In genomic region chr4:57974400-57975117, GRCm38 (mm10) we compare ENCODE assay signal across 21 mouse cellular contexts. TPM values are rescaled to one million over a fixed set of nuclear protein-coding genes. Genes with fewer than 3 reads are reported as not detected.
"Had no signal": no experiment of that assay in that cellular context is flagged by ENCODE, and none has a peak within 500 bp of the region (broad histone marks: within the 10 kb centered on the region; RNA-seq: fewer than 3 reads in every experiment).

No protein-coding gene starts in this region.

- H3K4me1 ChIP-seq: midbrain, embryonic 10.5 days; midbrain, embryonic 13.5 days; neural tube, embryonic 13.5 days; neural tube, embryonic 15.5 days had no signal

- H3K4me3 ChIP-seq: midbrain, embryonic 10.5 days; midbrain, embryonic 13.5 days; myocyte; neural tube, embryonic 13.5 days; neural tube, embryonic 15.5 days had no signal

- H3K9ac ChIP-seq: lung, embryonic 14.5 days; midbrain, embryonic 13.5 days; neural tube, embryonic 13.5 days; neural tube, embryonic 15.5 days had no signal

- H3K27me3 ChIP-seq: midbrain, embryonic 13.5 days; neural tube, embryonic 13.5 days; neural tube, embryonic 15.5 days had no signal

- DNase-seq: lung, adult 18-20 months; lung, embryonic 14.5 days; lung, postnatal 10 days; lung, postnatal 4 days; right cerebral cortex, postnatal 14 days; spleen, adult 18-20 months; thymus, adult 18-20 months; thymus, postnatal 14 days; thymus, postnatal 36 days had no signal

- H3K9me3 ChIP-seq: midbrain, embryonic 10.5 days; midbrain, embryonic 13.5 days; neural tube, embryonic 13.5 days; neural tube, embryonic 15.5 days had no signal

- H3K27ac ChIP-seq: midbrain, embryonic 10.5 days; midbrain, embryonic 13.5 days; neural tube, embryonic 13.5 days; neural tube, embryonic 15.5 days had no signal

- H3K4me2 ChIP-seq: lung, embryonic 14.5 days; midbrain, embryonic 13.5 days; neural tube, embryonic 13.5 days; neural tube, embryonic 15.5 days had no signal

- ATAC-seq: midbrain, embryonic 13.5 days; midbrain, embryonic 16.5 days had no signal

- H3K36me3 ChIP-seq: midbrain, embryonic 10.5 days; midbrain, embryonic 13.5 days; neural tube, embryonic 13.5 days; neural tube, embryonic 15.5 days had no signal

RNA-seq across cellular contexts. Expression of gene Txndc8, which starts 34.4 kb away (rescaled TPM):
- polyA plus RNA-seq: liver, embryonic 16.5 days; lung, embryonic 14.5 days; lung, embryonic 16.5 days; midbrain, embryonic 10.5 days; midbrain, embryonic 13.5 days; midbrain, embryonic 16.5 days; myocyte; neural tube, embryonic 11.5 days; neural tube, embryonic 13.5 days; neural tube, embryonic 15.5 days; stomach, embryonic 14.5 days; stomach, embryonic 16.5 days; thymus, postnatal 0 days had no signal

RNA-seq across cellular contexts. Expression of gene D630039A03Rik, which starts 58.5 kb away (rescaled TPM):
- polyA plus RNA-seq: midbrain, embryonic 13.5 days; midbrain, embryonic 16.5 days had no signal
